Mouse (Mus musculus) liver, embryonic 16.5 days (tissue): ENCODE measurements at regions not wholly inside any gene's neighbourhood (a gene's known extent, or its start where the extent isn't known, plus 50 kb on each side); places are given as distances from the start of the nearest gene placed in this dataset.

ENCODE experiments used
- ATAC-seq: fragments of 200-750 bp; cut with Nextera tagmentation; 2 replicates; pipeline ENCODE4 v1.8.0; 2017; ENCODE audit warnings: low read depth, mild to moderate bottlenecking, moderate number of reproducible peaks, moderate library complexity
- H3K27ac ChIP-seq: fragments of 300-500 bp; sonication (generic); 2 replicates; pipeline ENCODE4 v1.5.1; 2014; ENCODE audit warnings: mild to moderate bottlenecking, low read length
- H3K27me3 ChIP-seq: fragments of 300-500 bp; sonication (generic); 2 replicates; pipeline ENCODE4 v1.6.1; 2014; ENCODE audit warnings: low read depth, low read length, mixed read lengths; ENCODE audit not compliant: control insufficient read depth, insufficient read depth
- H3K36me3 ChIP-seq: fragments of 300-500 bp; sonication (generic); 2 replicates; pipeline ENCODE4 v1.6.1; 2014; ENCODE audit warnings: mild to moderate bottlenecking; ENCODE audit not compliant: control insufficient read depth, insufficient read depth
- H3K4me1 ChIP-seq: fragments of 300-500 bp; sonication (generic); 2 replicates; pipeline ENCODE4 v1.6.1; 2014; ENCODE audit warnings: low read depth, low read length, mixed read lengths; ENCODE audit not compliant: control insufficient read depth
- H3K4me2 ChIP-seq: fragments of 300-500 bp; sonication (generic); 2 replicates; pipeline ENCODE4 v1.6.1; 2014; ENCODE audit warnings: low read depth, low read length, mixed read lengths
- H3K4me3 ChIP-seq: fragments of 300-500 bp; sonication (generic); 2 replicates; pipeline ENCODE4 v1.5.1; 2014; ENCODE audit warnings: low read depth, mild to moderate bottlenecking, low read length
- H3K9ac ChIP-seq: fragments of 300-500 bp; sonication (generic); 2 replicates; pipeline ENCODE4 v1.6.1; 2014; ENCODE audit warnings: low read depth, low read length
- H3K9me3 ChIP-seq: fragments of 300-500 bp; sonication (generic); replicated peaks from 2 replicates; pipeline ENCODE4 v1.6.1; 2016; ENCODE audit warnings: low read length; ENCODE audit not compliant: control insufficient read depth
- WGBS: fragments of 180-500 bp; shearing (Covaris S2); extraction: QIAGEN DNeasy Blood & Tissue Kit; methylation state at CpG from one replicate; pipeline ENCODE4 v1.1.7; 2014; ENCODE audit not compliant: insufficient replicate concordance; 5-methylcytosine and 5-hydroxymethylcytosine counted together

GRCm38 (mm10) chr13:31147323-31147722 is 173.3 kb downstream of the Gm5447 start:
- WGBS: 10% methylated on average over 1 of the region's 1 CpGs
- Histone ChIP-seq H3K4me1 (no peaks in the 10 kb centered on the region), H3K9ac (no peak overlapping the region), H3K27me3 (no peaks in the 10 kb centered on the region), H3K4me3 (no peak overlapping the region), H3K9me3 (no peaks in the 10 kb centered on the region), H3K27ac (no peak overlapping the region), H3K36me3 (no peaks in the 10 kb centered on the region), H3K4me2 (no peak overlapping the region)
- ATAC-seq: no peak

DNA sequence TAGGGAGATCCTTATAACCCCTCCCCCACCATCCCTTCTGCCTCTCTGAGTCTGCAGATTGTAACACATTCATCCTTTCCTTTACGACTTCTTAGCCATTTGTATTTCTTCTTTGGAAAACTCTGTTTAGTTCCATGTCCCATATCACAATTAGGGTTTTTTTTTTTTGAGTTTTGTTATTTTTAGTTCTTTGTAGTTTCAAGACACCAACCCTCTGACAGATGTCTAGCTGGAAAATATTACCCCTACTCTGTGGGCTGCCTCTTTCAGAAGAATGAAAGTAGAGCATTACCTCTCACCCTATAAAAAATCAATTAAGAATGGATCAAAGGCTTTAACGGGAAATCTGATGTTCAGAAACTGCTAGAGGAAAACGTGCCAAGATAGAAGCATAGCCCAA is 180.1 kb downstream of the Gm5447 start:
- Histone ChIP-seq H3K36me3 (no peaks in the 10 kb centered on the region), H3K27ac (no peak overlapping the region), H3K27me3 (no peaks in the 10 kb centered on the region), H3K9ac (no peak overlapping the region), H3K4me3 (no peak overlapping the region), H3K4me1 (no peaks in the 10 kb centered on the region), H3K4me2 (no peak overlapping the region), H3K9me3 (no peaks in the 10 kb centered on the region)
- 52% methylated on average over 3 of the region's 3 CpGs for WGBS
- no peak for ATAC-seq

DNA sequence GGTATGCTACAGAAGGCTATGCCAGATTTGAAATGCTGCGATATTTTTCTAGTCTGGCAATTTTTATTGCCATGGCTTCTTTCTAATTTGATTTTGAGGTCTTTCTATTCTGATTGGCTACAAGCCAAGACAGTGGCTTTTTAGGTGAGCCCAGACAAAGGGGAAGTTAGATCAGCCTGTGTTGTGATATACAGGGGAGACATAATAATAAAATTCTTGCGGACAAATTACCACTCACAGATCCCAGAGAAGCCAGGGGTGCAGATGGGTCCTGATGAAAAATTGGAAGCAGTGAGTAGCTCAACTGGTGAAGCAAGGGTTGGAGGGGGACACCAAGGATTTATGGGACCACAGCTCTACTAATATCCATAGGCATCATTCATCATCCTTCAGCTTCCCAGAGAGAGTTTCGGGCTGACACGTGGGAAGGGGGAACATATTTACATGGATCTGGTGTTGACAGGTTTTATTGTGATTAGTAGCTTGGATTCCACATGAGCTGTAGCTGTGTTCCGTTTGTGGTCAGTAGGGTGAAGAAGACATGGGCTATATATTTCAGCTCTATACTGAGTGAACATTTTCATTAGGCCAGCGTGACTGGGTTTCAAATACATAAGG is 190.0 kb downstream of the Gm5447 start:
- no peak for ATAC-seq
- WGBS: 71% methylated on average over 6 of the region's 6 CpGs
- Histone ChIP-seq H3K4me2 (no peak overlapping the region), H3K4me1 (no peaks in the 10 kb centered on the region), H3K27ac (no peak overlapping the region), H3K27me3 (no peaks in the 10 kb centered on the region), H3K4me3 (no peak overlapping the region), H3K9ac (no peak overlapping the region), H3K36me3 (no peaks in the 10 kb centered on the region), H3K9me3 (no peaks in the 10 kb centered on the region)

DNA sequence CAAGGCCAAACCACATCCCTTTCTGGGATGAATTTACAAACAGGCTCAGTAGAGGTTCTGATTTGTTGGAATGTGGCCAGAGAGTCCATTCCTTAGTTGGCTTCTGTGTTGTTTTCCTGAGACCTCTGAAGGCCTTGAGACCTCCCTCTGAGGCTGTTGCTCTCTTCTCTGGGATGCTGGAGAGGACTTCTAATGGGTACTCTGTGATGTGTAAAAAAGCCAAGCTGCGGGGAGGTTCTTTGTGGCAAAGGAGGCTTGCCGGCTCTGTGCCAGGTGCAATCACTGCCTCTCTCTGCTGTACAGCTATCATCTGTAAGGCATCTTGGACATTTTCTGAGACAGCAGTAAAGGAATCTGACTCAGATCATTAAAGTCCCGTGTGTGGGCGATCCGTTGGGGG is 192.3 kb downstream of the Gm5447 start:
- Histone ChIP-seq H3K36me3 (no peaks in the 10 kb centered on the region), H3K27ac (no peak overlapping the region), H3K4me1 (no peaks in the 10 kb centered on the region), H3K4me3 (no peak overlapping the region), H3K9me3 (no peaks in the 10 kb centered on the region), H3K4me2 (no peak overlapping the region), H3K27me3 (no peaks in the 10 kb centered on the region), H3K9ac (no peak overlapping the region)
- 54% methylated on average over 5 of the region's 5 CpGs for WGBS
- no peak for ATAC-seq

DNA sequence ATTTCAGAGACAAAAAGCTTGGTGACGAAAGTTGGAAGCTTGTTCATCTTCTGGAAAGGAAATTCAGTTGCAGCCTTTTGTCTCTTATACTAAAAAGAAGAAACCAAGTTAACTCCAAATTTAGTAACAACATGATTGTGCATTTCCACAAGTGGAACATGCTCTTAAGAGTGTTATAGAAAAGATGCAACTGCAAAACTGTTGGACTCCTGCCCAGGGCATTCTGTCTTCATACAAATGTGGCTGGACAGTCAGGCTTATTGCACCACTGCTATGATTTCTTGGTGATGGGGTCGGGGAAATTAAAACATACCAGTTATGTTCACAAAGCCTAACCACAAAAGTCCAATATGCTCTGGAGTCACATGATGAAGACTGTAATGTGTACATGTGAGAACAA is 194.8 kb downstream of the Gm5447 start:
- Histone ChIP-seq H3K9me3 (no peaks in the 10 kb centered on the region), H3K36me3 (no peaks in the 10 kb centered on the region), H3K4me2 (no peak overlapping the region), H3K4me1 (no peaks in the 10 kb centered on the region), H3K27me3 (no peaks in the 10 kb centered on the region), H3K4me3 (no peak overlapping the region), H3K27ac (no peak overlapping the region), H3K9ac (no peak overlapping the region)
- 58% methylated on average over 2 of the region's 2 CpGs for whole genome bisulfite sequencing
- ATAC-seq: no peak

GRCm38 (mm10) chr13:31171751-31172150 is 197.7 kb downstream of the Gm5447 start:
- Histone ChIP-seq H3K9ac (no peak overlapping the region), H3K36me3 (no peaks in the 10 kb centered on the region), H3K27me3 (no peaks in the 10 kb centered on the region), H3K9me3 (no peaks in the 10 kb centered on the region), H3K4me2 (no peak overlapping the region), H3K4me3 (no peak overlapping the region), H3K27ac (no peak overlapping the region), H3K4me1 (no peaks in the 10 kb centered on the region)
- 68% methylated on average over 2 of the region's 2 CpGs for WGBS
- no peak for ATAC-seq

DNA sequence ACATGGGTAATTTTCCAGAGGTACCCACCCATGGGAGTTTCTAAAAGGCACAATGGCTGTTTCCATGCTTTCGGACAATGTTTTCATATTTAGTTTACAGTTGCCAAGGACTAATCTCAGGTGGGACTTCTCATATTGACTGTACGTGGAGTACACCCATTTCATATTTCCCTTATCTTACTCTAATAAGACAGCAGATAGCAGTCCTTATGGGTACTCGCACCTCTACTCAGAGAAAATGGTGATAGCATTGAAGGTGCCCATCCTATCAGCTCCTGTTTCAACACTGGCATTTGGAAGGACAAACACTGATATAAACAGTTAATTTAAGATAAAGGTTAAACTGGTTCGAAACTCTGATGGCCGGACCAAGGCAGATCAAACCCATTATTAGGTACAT is 198.6 kb downstream of the Gm5447 start:
- Histone ChIP-seq H3K36me3 (no peaks in the 10 kb centered on the region), H3K4me1 (no peaks in the 10 kb centered on the region), H3K27ac (no peak overlapping the region), H3K9ac (no peak overlapping the region), H3K27me3 (no peaks in the 10 kb centered on the region), H3K9me3 (no peaks in the 10 kb centered on the region), H3K4me3 (no peak overlapping the region), H3K4me2 (no peak overlapping the region)
- no peak for ATAC-seq
- WGBS: 68% methylated on average over 5 of the region's 5 CpGs

DNA sequence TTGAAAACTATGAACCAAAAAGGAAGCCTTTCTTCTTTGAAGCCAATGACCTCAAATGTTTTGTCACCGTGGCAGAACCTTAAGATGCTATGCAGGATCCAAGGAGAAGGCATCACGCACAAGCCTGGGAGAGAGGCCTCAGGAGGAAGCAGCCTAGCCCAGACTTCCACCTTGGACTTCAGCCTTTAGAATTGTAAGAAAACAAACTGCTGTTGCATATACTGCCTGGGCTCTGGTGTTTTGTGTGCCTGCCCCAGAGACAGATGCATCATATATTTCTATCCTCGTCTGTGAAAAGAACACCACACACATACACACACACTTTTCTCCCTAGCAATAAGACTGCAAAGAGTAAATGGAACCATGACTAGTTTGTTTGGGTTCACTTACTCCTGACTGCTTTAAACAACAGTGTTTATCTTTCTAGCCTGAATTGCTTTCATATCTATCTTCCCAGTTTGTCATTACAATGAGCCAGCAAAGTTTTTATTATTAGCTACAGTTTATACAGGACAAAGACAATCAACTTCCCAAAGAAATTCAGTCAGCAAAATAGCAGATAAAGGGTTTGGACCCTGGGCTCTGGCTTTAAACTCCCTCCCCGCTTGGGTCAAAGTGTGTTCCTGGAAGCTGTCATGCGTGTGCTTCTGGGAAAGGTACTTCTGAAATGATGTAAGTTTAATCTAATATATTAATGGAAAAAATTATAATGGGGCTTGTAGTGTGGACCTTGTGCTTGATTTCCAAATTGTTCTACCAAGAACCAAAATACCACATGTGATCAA is 204.2 kb downstream of the Gm5447 start:
- Histone ChIP-seq H3K27me3 (no peaks in the 10 kb centered on the region), H3K4me3 (no peak overlapping the region), H3K9me3 (no peaks in the 10 kb centered on the region), H3K9ac (no peak overlapping the region), H3K4me2 (no peak overlapping the region), H3K4me1 (no peaks in the 10 kb centered on the region), H3K36me3 (no peaks in the 10 kb centered on the region), H3K27ac (no peak overlapping the region)
- ATAC-seq: no peak
- WGBS: 58% methylated on average over 5 of the region's 5 CpGs

DNA sequence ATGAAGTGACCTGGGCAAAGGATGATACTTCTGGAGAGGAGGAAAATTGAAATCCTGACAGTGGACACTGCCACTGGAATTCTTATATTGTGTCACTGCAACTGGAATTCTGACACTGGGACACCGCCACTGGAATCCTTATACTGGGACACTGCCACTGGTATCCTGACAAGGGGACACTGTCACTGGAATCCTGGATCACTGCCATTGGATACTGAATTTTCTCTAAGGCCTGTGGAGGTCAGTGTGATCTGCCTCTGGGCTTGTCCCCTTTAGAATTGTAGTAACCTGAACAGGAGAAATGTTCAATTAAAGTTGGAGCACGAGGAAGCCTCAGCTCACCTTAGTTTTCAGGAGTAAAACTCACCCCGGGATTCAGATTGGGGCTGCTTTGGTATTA is 205.0 kb downstream of the Gm5447 start:
- no peak overlapping the region for H3K4me2 ChIP-seq
- no peaks in the 10 kb centered on the region for H3K27me3 ChIP-seq
- no peak overlapping the region for H3K4me3 ChIP-seq
- no peak overlapping the region for H3K9ac ChIP-seq
- WGBS: 49% methylated on average over 3 of the region's 3 CpGs
- peak; percentile 43; the same call in 1 of the 2 replicates for ATAC-seq
- no peaks in the 10 kb centered on the region for H3K4me1 ChIP-seq
- H3K36me3 ChIP-seq: no peaks in the 10 kb centered on the region
- H3K27ac ChIP-seq: peak overlapping the region; percentile 75
- no peaks in the 10 kb centered on the region for H3K9me3 ChIP-seq
